Mouse (Mus musculus) small intestine, adult 2 months (tissue): ENCODE results near the gene Lsamp.

Experiments
- CTCF ChIP-seq: fragments of 200-500 bp; IDR thresholded peaks from 2 replicates; pipeline ENCODE4 v1.5.1; 2012; ENCODE audit warnings: low read depth, mild to moderate bottlenecking, control low read depth, inconsistent platforms, low read length, moderate library complexity, mixed read lengths; ENCODE audit not compliant: insufficient replicate concordance, insufficient read length; ENCODE audit errors: extremely low read depth
- POLR2A ChIP-seq: fragments of 200-500 bp; IDR thresholded peaks from 2 replicates; pipeline ENCODE4 v1.6.1; 2012; ENCODE audit warnings: low read depth, mild to moderate bottlenecking, control low read depth, inconsistent platforms, low read length, moderate library complexity

DNA sequence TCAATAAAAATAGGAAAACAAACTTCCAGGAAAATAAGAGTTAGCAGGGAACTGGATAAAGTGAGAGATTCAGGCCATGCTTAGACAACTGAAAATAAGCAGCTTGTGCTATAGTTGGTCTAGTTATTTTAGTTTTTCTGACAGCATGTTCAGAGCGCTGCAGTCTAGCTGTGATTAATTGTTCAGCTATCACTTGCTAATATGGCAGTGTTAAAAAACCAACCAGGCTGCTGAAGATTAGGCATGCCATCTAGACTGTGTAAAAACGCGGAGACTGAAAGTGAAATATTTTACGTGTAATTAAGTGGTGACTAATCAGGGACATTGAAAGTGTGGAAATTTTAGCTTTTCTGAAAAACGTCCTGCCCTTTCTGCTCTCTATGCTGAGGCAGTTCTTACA lies 1494.5 kb downstream of the Lsamp start:
- TF ChIP-seq POLR2A: no peak
- no peak for TF ChIP-seq CTCF
